ENCODE assay signal across 26 mouse cellular contexts in the genomic region with DNA sequence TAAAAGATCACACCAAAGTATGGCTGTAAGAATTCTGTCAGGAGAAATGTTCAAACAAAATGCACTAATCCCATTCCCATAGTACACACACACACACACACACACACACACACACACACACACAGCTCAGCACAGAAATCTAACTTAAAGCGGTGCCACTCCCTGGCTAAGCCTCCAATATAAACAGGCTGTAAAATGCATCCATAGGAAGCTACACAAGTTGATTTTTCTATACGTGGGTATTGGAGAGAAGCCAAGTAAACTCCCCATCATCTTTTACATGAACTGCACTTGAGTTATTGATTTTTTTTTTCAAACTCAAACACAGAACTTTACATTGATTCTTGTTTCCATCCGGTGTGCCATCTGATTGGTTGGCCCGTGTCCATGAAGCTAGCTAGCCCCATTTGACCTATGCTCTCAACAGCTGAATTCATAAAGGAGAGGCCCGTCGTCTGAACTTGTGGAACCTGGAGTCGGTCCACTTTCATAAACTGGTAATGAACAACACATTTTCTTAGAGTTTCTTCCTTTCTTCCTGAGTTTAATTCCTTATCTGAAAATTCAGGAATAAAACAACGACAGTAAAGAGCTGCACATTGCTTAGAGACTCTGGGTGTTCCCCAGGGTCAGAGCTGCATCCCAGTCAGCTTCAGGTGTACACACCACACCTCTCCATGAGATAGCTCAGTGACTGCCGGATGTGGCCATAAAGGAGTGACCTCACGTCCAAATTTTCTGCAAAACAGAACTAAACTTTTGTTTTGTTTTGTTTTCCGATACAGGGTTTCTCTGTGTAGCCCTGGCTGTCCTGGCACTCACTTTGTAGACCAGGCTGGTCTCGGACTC. TPM values are rescaled to one million over a fixed set of nuclear protein-coding genes. Genes with fewer than 3 reads are reported as not detected.
DNase-seq lines count a peak whose midpoint lies in the region; ATAC-seq lines count a peak whose summit lies in the region.
"Had no signal": no experiment of that assay in that cellular context is flagged by ENCODE, and none has a peak within 500 bp of the region (broad histone marks: within the 10 kb centered on the region; RNA-seq: fewer than 3 reads in every experiment).

No protein-coding gene starts in this region.

- WGBS in liver, embryonic 16.5 days (ENCODE audit: insufficient replicate concordance), result 51% methylated on average over 12 of the region's 12 CpGs
- WGBS in liver, embryonic 11.5 days, result 74% methylated on average over 12 of the region's 12 CpGs
- 52% methylated on average over 12 of the region's 12 CpGs for WGBS in intestine, embryonic 14.5 days
- WGBS in large intestine, adult 2 months, result 17% methylated on average over 12 of the region's 12 CpGs
- WGBS in stomach, embryonic 16.5 days, result 37% methylated on average over 12 of the region's 12 CpGs

- no peak overlapping the region for H3K4me2 ChIP-seq in liver, embryonic 16.5 days (ENCODE audit: low read depth, low read length)
- no peak overlapping the region for H3K4me2 ChIP-seq in liver, embryonic 11.5 days
- H3K4me2 ChIP-seq in intestine, embryonic 14.5 days (ENCODE audit: low read length), result no peak overlapping the region
- no peak overlapping the region for H3K4me2 ChIP-seq in stomach, embryonic 16.5 days (ENCODE audit: low read depth, low read length)
- H3K4me2 ChIP-seq: embryonic facial prominence, embryonic 15.5 days; heart, embryonic 12.5 days; hindbrain, embryonic 13.5 days; liver, embryonic 13.5 days; midbrain, embryonic 11.5 days; neural tube, embryonic 15.5 days had no signal

- no peak overlapping the region for H3K27ac ChIP-seq in liver, embryonic 16.5 days (ENCODE audit: low read length)
- H3K27ac ChIP-seq in liver, embryonic 11.5 days (ENCODE audit: low read depth, low read length), result no peak overlapping the region
- H3K27ac ChIP-seq in intestine, embryonic 14.5 days (ENCODE audit: low read depth), result no peak overlapping the region
- H3K27ac ChIP-seq in stomach, embryonic 16.5 days (ENCODE audit: low read length), result no peak overlapping the region
- H3K27ac ChIP-seq: embryonic facial prominence, embryonic 15.5 days; hindbrain, embryonic 13.5 days; liver, embryonic 13.5 days; neural tube, embryonic 15.5 days had no signal

- no peaks in the 10 kb centered on the region for H3K36me3 ChIP-seq in liver, embryonic 16.5 days (ENCODE audit: control insufficient read depth, insufficient read depth)
- no peaks in the 10 kb centered on the region for H3K36me3 ChIP-seq in liver, embryonic 11.5 days (ENCODE audit: control insufficient read depth, insufficient read depth, low read length)
- H3K36me3 ChIP-seq in intestine, embryonic 14.5 days (ENCODE audit: control insufficient read depth, insufficient read depth, low read length), result no peaks in the 10 kb centered on the region
- no peaks in the 10 kb centered on the region for H3K36me3 ChIP-seq in stomach, embryonic 16.5 days (ENCODE audit: control insufficient read depth, insufficient read depth, low read length)
- H3K36me3 ChIP-seq: embryonic facial prominence, embryonic 15.5 days; G1E; heart, embryonic 12.5 days; hindbrain, embryonic 13.5 days; liver, embryonic 13.5 days; neural tube, embryonic 15.5 days had no signal

- no peaks in the 10 kb centered on the region for H3K9me3 ChIP-seq in liver, embryonic 16.5 days (replicated peaks; ENCODE audit: control insufficient read depth, low read length)
- H3K9me3 ChIP-seq in liver, embryonic 11.5 days (ENCODE audit: control insufficient read depth, low read length), result no peaks in the 10 kb centered on the region
- H3K9me3 ChIP-seq in intestine, embryonic 14.5 days (ENCODE audit: control insufficient read depth, low read length), result no peaks in the 10 kb centered on the region
- no peaks in the 10 kb centered on the region for H3K9me3 ChIP-seq in stomach, embryonic 16.5 days (replicated peaks; ENCODE audit: control insufficient read depth, low read length)
- H3K9me3 ChIP-seq: embryonic facial prominence, embryonic 15.5 days; G1E; heart, embryonic 12.5 days; hindbrain, embryonic 13.5 days; liver, embryonic 13.5 days; neural tube, embryonic 15.5 days had no signal

- H3K4me1 ChIP-seq in liver, embryonic 16.5 days (ENCODE audit: control insufficient read depth, low read depth, low read length), result no peaks in the 10 kb centered on the region
- no peaks in the 10 kb centered on the region for H3K4me1 ChIP-seq in liver, embryonic 11.5 days (replicated peaks; ENCODE audit: control insufficient read depth, insufficient read depth, low read length)
- H3K4me1 ChIP-seq in intestine, embryonic 14.5 days (replicated peaks; ENCODE audit: control insufficient read depth, insufficient read depth, low read length), result peaks cover 7% of the 10 kb centered on the region
- peaks cover 4% of the 10 kb centered on the region; the same call in 1 of the 2 replicates for H3K4me1 ChIP-seq in stomach, embryonic 16.5 days (ENCODE audit: control insufficient read depth, insufficient read depth, low read length)
- H3K4me1 ChIP-seq: hindbrain, embryonic 13.5 days had no signal

- no peak for DNase-seq in liver, embryonic 11.5 days (ENCODE audit: low spot score)
- DNase-seq in intestine, embryonic 14.5 days (ENCODE audit: low spot score), result no peak
- peak; percentile 85 for DNase-seq in large intestine, adult 2 months (ENCODE audit: low read depth, low spot score)
- no peak for DNase-seq in adrenal gland, adult 2 months
- no peak for DNase-seq in urinary bladder, postnatal 25 days (ENCODE audit: low spot score)
- DNase-seq: B cell, adult 2 months; cerebellum, adult 11-12 months; cerebellum, postnatal 14 days; gastrocnemius, postnatal 10 days; heart, postnatal 14 days; kidney, postnatal 25 days; layer of hippocampus, postnatal 36 days; liver, embryonic 13.5 days; right cerebral cortex, adult 18-20 months had no signal

- no peaks in the 10 kb centered on the region for H3K27me3 ChIP-seq in liver, embryonic 16.5 days (ENCODE audit: control insufficient read depth, insufficient read depth, low read depth, low read length)
- H3K27me3 ChIP-seq in liver, embryonic 11.5 days (replicated peaks; ENCODE audit: control insufficient read depth, insufficient read depth, low read length), result no peaks in the 10 kb centered on the region
- H3K27me3 ChIP-seq in intestine, embryonic 14.5 days (replicated peaks; ENCODE audit: control insufficient read depth, insufficient read depth, low read length), result no peaks in the 10 kb centered on the region
- no peaks in the 10 kb centered on the region for H3K27me3 ChIP-seq in stomach, embryonic 16.5 days (ENCODE audit: control insufficient read depth, insufficient read depth, low read length)
- H3K27me3 ChIP-seq: CH12.LX; embryonic facial prominence, embryonic 15.5 days; heart, embryonic 12.5 days; hindbrain, embryonic 13.5 days; liver, embryonic 13.5 days; neural tube, embryonic 15.5 days; Patski had no signal

- no peak overlapping the region for H3K4me3 ChIP-seq in liver, embryonic 16.5 days (ENCODE audit: low read depth, low read length)
- H3K4me3 ChIP-seq in liver, embryonic 11.5 days (ENCODE audit: low read depth, low read length), result no peak overlapping the region
- no peak overlapping the region for H3K4me3 ChIP-seq in intestine, embryonic 14.5 days (ENCODE audit: low read depth, low read length)
- no peak overlapping the region for H3K4me3 ChIP-seq in stomach, embryonic 16.5 days (replicated peaks; ENCODE audit: low read length)
- H3K4me3 ChIP-seq: embryonic facial prominence, embryonic 15.5 days; heart, embryonic 12.5 days; hindbrain, embryonic 13.5 days; liver, embryonic 13.5 days; neural tube, embryonic 15.5 days had no signal

- H3K9ac ChIP-seq in liver, embryonic 16.5 days (ENCODE audit: low read depth, low read length), result no peak overlapping the region
- no peak overlapping the region for H3K9ac ChIP-seq in liver, embryonic 11.5 days (ENCODE audit: low read depth, low read length)
- H3K9ac ChIP-seq in intestine, embryonic 14.5 days (ENCODE audit: low read length), result no peak overlapping the region
- no peak overlapping the region for H3K9ac ChIP-seq in stomach, embryonic 16.5 days (ENCODE audit: low read length)
- H3K9ac ChIP-seq: embryonic facial prominence, embryonic 15.5 days; heart, embryonic 12.5 days; hindbrain, embryonic 13.5 days; liver, embryonic 13.5 days; neural tube, embryonic 15.5 days had no signal

- peak; percentile 54; the same call in 1 of the 2 replicates for ATAC-seq in liver, embryonic 16.5 days (ENCODE audit: low read depth)
- no peak for ATAC-seq in liver, embryonic 11.5 days (replicated peaks; ENCODE audit: low FRiP score)
- ATAC-seq in intestine, embryonic 14.5 days (replicated peaks; ENCODE audit: low FRiP score, low TSS enrichment, low read depth), result peak; percentile 66
- ATAC-seq in stomach, embryonic 16.5 days (ENCODE audit: insufficient read depth, low FRiP score), result peak; percentile 68; the same call in 1 of the 2 replicates
- ATAC-seq: forebrain, embryonic 16.5 days; lung, postnatal 0 days; Patski had no signal

RNA-seq across cellular contexts. Expression of a gene that starts 39.7 kb away (rescaled TPM):
- 1.2 and 2.2 TPM in 2 replicates for polyA plus RNA-seq in liver, embryonic 16.5 days (2015; fragmentation: Nextera tagmentation; extraction: Ambion mirVana)
- 4.4 and 4.9 TPM in 2 replicates for polyA plus RNA-seq in liver, embryonic 11.5 days (2014; fragmentation: Nextera tagmentation; extraction: Ambion mirVana)
- 9.8 and 11.0 TPM in 2 replicates for polyA plus RNA-seq in intestine, embryonic 14.5 days (2014; fragmentation: Nextera tagmentation; extraction: Ambion mirVana)
- 1.1 and 2.5 TPM in 2 replicates for polyA plus RNA-seq in large intestine, adult 2 months (2012; rRNA removed)
- polyA plus RNA-seq in stomach, embryonic 16.5 days (2015; fragmentation: Nextera tagmentation; extraction: Ambion mirVana), result 11.7 and 14.0 TPM in 2 replicates
- 1 to 10 TPM; 5.0 to 5.8 TPM for total RNA-seq in adrenal gland, adult 2 months (2021)
- polyA plus RNA-seq in adrenal gland, adult 2 months (2012; rRNA removed), result 1.5 and 1.7 TPM in 2 replicates
